Mouse (Mus musculus): Measurements from ENCODE around the gene Med10. TPM values are rescaled to one million over a fixed set of nuclear protein-coding genes. Genes with fewer than 3 reads are reported as not detected.

Med10 gene
- polyA plus RNA-seq, 1 experiment from 2014 or later = 135 TPM

DNA sequence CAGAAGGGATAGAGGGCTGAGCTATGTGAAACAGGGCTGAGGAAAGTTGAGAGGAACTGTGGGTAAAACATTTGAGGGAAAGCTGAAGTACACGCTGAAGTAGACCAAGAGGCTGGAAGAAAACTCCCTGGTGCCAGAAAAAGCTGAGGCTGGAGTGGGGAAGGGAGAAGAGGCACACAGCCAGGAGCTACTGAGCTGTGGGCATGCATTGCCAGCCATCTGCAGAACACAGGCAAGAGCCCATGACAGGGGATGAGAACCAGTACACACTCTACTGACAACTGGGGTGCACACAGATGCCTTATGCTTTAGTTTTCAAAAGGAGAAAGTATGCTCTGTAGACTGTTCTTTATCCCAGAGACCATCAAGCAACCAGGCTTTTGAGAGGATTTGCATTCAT lies 43.4 kb downstream of the Med10 start:
- WGBS = 91% methylated on average over 1 of the region's 1 CpGs
- no peak for ATAC-seq (replicated peaks)

DNA sequence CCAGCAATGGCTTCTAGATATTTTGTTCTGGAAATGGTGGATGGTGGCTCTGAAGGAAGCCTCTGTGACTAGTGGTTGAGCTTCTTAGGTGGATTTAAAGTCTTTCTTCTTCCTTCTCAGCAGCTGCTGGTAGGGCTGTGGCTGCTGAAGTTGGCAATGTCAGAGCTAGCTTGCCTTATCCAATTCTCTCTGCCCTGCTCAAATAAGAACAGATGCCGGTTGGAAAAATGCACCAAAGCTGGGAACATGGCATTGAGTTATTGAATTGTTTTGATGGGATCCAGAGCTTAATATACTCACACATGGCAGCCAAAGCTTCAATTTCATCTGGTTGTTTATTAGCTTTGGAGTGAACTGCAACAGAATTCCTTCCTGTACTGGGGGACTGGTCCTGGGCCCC lies 47.4 kb downstream of the Med10 start:
- Histone ChIP-seq H3K4me2 (no peak overlapping the region), H3K4me3 (no peak overlapping the region), H3K36me3 (replicated peaks) (no peaks in the 10 kb centered on the region), H3K9me3 (no peaks in the 10 kb centered on the region), H3K4me1 (no peaks in the 10 kb centered on the region), H3K27ac (no peak overlapping the region), H3K9ac (no peak overlapping the region), H3K27me3 (replicated peaks) (no peaks in the 10 kb centered on the region)
- 89% methylated on average over 1 of the region's 1 CpGs for WGBS
- no peak for ATAC-seq (replicated peaks)

More for the DNA sequence above, 43.4 kb downstream of the Med10 start:
- Histone ChIP-seq H3K4me1 (no peaks in the 10 kb centered on the region), H3K27ac (no peak overlapping the region), H3K4me2 (no peak overlapping the region), H3K9ac (no peak overlapping the region), H3K27me3 (replicated peaks) (no peaks in the 10 kb centered on the region), H3K36me3 (replicated peaks) (no peaks in the 10 kb centered on the region), H3K9me3 (no peaks in the 10 kb centered on the region), H3K4me3 (no peak overlapping the region)

DNA sequence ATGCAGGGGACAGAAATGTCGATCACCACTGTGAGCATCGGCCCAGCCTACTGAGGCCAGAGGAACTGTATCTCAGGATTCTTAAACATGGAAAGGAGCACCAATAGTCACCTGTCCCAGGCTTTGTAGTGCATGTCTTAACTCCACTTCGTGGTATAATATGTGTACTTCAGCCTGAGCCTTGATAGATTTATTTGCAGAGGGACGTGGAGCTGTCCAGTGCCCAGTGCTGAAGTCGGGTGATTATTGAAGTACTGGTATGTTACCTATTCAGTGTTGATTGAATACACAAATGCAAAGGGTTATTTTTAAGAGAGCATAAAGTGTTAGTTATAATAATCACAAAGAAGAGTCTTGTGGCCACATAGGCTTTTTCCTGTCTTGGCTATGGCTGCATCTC lies 50.1 kb downstream of the Med10 start:
- Histone ChIP-seq H3K4me3 (no peak overlapping the region), H3K4me1 (no peaks in the 10 kb centered on the region), H3K27ac (no peak overlapping the region), H3K36me3 (replicated peaks) (no peaks in the 10 kb centered on the region), H3K4me2 (no peak overlapping the region), H3K9ac (no peak overlapping the region), H3K27me3 (replicated peaks) (no peaks in the 10 kb centered on the region), H3K9me3 (no peaks in the 10 kb centered on the region)
- 72% methylated on average over 5 of the region's 5 CpGs for WGBS
- no peak for ATAC-seq (replicated peaks)

DNA sequence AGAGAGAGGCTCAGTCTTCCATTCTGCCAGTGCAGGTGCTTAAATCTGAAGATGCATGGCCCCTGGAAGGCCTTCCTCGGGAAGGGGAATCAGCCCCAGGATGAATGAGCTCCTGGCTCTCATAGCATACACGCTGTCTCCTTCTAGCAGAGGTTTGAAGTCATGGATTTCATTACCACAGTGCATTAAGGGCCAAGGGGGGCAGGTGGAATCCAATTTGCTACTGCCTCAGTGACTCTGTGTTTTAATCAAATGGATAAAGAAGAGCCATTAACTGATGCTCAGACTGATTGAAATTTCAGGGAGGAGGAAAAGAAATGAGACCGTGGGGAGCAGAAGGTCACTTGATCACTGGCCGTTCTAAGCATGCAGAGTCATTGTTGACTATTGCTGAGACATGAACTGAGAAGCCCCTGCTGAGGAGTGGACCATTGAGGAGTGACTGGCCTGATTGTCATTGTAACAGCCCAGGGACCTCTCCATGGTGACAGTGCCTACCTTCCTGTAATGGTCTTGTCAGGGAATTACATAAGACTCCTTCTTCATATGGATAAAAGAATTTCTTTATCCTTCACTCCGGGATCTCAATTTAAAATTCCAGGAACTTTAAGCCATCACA lies 51.3 kb downstream of the Med10 start:
- Histone ChIP-seq H3K4me1 (no peaks in the 10 kb centered on the region), H3K36me3 (replicated peaks) (no peaks in the 10 kb centered on the region), H3K27ac (no peak overlapping the region), H3K4me2 (no peak overlapping the region), H3K4me3 (no peak overlapping the region), H3K27me3 (replicated peaks) (no peaks in the 10 kb centered on the region), H3K9me3 (no peaks in the 10 kb centered on the region), H3K9ac (no peak overlapping the region)
- ATAC-seq (replicated peaks) = no peak
- WGBS = 20% methylated on average over 5 of the region's 5 CpGs

DNA sequence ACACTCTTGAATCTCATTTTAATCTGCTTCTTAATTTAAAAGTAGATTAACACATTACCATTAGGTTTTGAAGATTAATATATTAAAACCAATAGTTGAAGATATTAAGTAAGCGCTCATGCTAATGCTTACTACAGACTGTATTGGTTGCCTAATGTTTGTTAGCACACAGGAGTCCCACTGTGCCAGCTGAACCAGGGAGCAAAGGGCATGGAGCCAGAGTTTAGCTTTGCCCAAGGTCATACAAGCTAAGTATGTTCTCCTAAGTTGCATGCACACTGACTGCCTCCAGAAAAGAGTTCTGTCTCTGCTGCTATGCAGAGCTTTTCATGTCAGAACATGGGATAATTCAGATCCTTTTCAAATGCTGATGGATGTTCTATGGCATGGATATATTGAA lies 53.7 kb downstream of the Med10 start:
- Histone ChIP-seq H3K4me2 (no peak overlapping the region), H3K9ac (no peak overlapping the region), H3K4me1 (no peaks in the 10 kb centered on the region), H3K27me3 (replicated peaks) (no peaks in the 10 kb centered on the region), H3K9me3 (no peaks in the 10 kb centered on the region), H3K27ac (no peak overlapping the region), H3K36me3 (replicated peaks) (no peaks in the 10 kb centered on the region), H3K4me3 (no peak overlapping the region)
- no peak for ATAC-seq (replicated peaks)
- WGBS = 92% methylated on average over 1 of the region's 1 CpGs

DNA sequence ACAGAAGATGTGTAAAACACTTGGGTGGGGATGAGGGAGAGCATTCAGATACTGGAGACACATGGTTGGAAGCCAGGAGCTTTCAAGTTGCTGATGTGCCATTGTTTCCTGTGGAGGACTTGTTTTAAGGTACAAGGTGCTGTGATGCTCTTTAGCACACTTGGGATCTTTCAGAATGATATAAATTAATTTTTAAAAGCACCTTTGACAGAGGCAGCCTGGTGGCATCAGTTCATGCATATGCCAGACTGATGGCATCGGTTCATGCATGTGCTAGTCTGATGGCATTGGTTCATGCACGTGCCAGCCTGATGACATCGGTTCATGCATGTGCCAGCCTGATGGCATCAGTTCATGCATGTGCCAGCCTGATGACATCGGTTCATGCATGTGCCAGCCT lies 60.1 kb downstream of the Med10 start:
- no peak overlapping the region for H3K27ac ChIP-seq
- ATAC-seq (replicated peaks) = no peak
- no peaks in the 10 kb centered on the region for H3K9me3 ChIP-seq
- no peaks in the 10 kb centered on the region for H3K27me3 ChIP-seq (replicated peaks)
- no peaks in the 10 kb centered on the region for H3K4me1 ChIP-seq
- H3K4me3 ChIP-seq = no peak overlapping the region
- no peak overlapping the region for H3K4me2 ChIP-seq
- 97% methylated on average over 4 of the region's 4 CpGs for WGBS
- H3K9ac ChIP-seq = no peak overlapping the region
- no peaks in the 10 kb centered on the region for H3K36me3 ChIP-seq (replicated peaks)

DNA sequence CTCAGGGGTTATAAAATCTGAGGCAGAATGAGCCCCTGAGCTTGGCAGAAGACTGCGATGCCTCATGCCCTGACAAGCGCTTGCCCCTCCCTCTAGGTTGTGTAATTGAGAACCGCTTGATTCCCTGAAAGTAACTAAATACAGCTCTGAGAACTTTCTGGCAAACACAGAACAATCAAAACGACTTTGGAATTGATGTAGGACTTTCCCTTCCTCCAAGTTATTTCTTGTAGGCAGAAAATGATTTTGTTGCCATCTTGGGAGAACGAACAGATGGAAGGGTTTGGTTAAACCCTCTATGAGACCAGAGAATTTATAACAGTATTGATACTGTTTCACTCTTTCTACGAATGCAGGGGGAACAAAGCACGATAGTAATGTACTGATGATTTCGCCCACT lies 62.7 kb downstream of the Med10 start:
- Histone ChIP-seq H3K9me3 (no peaks in the 10 kb centered on the region), H3K27me3 (replicated peaks) (no peaks in the 10 kb centered on the region), H3K9ac (no peak overlapping the region), H3K4me3 (no peak overlapping the region), H3K4me2 (no peak overlapping the region), H3K36me3 (replicated peaks) (no peaks in the 10 kb centered on the region), H3K27ac (no peak overlapping the region), H3K4me1 (no peaks in the 10 kb centered on the region)
- ATAC-seq (replicated peaks) = no peak
- WGBS = 84% methylated on average over 8 of the region's 8 CpGs

Other genes with a start within 250 kb of the Med10 start
- 30.0 and 30.6 TPM in 2 replicates for gene Srd5a1, start 191.0 kb upstream of the Med10 start, polyA plus RNA-seq (2015; fragmentation: Nextera tagmentation; extraction: Ambion mirVana)
- 24.0 and 25.1 TPM in 2 replicates for gene Ube2ql1, start 62.5 kb upstream of the Med10 start, polyA plus RNA-seq (2015; fragmentation: Nextera tagmentation; extraction: Ambion mirVana)

All from midbrain, embryonic 15.5 days (tissue).